Mouse (Mus musculus): Measurements from ENCODE around the gene Gm42674.

Gene Gm42674

GRCm38 (mm10) chr3:90601486-90602110, at the start of gene Gm42674:
Gene Gm42674 (plus strand): TSS chr3:90601904.
- DNase-seq (ENCODE audit: low spot score) = no peak

DNA sequence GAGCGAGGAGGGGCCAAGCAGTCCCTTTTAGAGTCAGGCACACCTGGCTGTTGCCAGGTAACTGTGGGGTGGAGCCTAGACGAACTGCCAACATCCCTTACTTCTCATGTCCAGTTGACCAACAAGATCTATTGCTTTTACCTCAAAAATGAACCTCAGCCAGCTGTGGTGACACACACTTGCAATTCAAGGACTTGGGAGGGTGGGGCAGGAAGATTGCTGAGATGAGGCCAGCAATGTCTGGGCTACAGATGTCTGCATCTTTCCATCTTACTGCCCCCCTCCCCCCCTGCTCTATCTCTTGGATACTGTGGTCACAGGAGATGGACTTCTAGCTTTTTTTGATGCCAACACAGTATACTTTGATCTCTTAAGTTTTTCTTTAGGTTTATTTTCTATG, 49.5 kb upstream of the Gm42674 start:
- no peak for DNase-seq (ENCODE audit: low spot score)

- DNase-seq (ENCODE audit: low spot score) = no peak
These were observed 45.8 kb upstream of the Gm42674 start for GRCm38 (mm10) chr3:90555954-90556353.

GRCm38 (mm10) chr3:90560008-90560628, 41.6 kb upstream of the Gm42674 start, which contains the start of gene S100a3:
Gene S100a3 (plus strand): TSS chr3:90560578.
- DNase-seq (ENCODE audit: low spot score) = no peak

GRCm38 (mm10) chr3:90574691-90575090, 27.0 kb upstream of the Gm42674 start:
- no peak for DNase-seq (ENCODE audit: low spot score)

DNA sequence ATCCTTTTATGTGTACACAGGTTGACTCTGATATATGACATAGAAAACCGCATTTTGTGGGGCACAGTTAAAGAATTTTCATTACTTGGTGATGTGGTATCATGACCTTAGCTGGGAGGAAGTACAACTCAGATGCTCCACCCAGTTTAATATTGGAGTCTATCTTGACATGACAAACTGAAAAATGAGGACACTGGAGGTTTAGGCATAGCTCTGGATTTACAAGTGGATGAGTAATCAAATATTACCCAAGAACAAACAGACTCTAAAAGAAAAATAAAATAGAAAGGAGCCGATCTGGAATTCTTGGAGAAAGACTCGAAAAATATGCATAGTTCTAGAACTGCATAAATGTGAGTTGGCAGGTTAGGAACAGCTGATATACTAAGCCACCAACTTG, 26.4 kb upstream of the Gm42674 start:
- no peak for DNase-seq (ENCODE audit: low spot score)

DNA sequence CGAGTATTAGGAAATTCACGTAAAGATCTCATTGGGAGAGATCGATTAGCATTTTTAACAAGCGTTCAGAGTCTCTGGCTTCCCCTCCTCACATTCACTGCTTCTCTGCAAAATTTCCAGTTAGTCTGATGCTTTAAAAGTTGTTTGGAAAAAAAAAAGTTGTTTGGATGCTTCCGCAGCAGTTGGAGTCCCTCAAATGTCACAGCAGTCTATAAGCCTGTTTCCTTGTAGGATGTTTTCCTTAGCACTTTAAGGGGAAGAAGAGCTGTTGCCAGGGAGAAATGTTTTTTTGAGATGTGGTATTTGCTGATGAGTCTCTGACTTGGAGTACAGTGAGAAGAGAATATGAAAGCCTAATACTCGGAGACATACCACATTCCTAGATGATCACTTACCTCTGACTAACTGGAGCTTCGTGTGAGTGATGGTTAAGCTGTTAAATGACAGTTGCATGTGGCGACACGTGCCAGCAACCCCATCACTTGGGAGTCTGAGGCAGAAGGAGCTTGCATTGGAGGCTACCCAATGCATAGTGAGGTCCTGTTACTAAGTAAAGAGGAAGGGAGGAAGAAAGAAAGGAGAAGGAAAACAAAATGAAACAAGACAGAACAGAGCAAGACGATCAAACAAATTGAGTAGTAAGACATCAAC, 25.2 kb upstream of the Gm42674 start:
- no peak for DNase-seq (ENCODE audit: low spot score)

GRCm38 (mm10) chr3:90579433-90579832, 22.3 kb upstream of the Gm42674 start:
- DNase-seq (ENCODE audit: low spot score) = no peak

GRCm38 (mm10) chr3:90581141-90581540, 20.6 kb upstream of the Gm42674 start:
- DNase-seq (ENCODE audit: low spot score) = no peak

- no peak for DNase-seq (ENCODE audit: low spot score)
These were observed 19.5 kb upstream of the Gm42674 start for GRCm38 (mm10) chr3:90582156-90582555.

DNA sequence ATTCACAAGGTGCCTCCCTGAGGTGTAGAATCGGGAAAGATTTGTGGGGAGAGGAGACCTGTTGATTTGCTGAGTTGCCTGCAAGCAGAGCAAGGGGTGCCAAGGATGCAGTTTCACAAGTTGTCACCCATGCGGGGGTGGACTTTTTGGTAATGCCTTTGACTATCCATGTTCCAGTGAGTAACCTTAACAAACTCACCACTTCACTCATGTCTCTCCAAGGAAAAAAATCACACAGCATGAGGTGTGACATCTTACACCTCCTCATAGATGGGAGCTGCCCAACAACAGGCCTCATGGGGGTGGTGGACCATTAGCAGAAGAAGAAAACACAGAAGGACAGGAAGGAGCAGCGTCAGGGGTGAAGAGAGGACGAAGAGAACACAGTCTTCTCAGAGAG, 19.1 kb upstream of the Gm42674 start:
- DNase-seq (ENCODE audit: low spot score) = no peak

GRCm38 (mm10) chr3:90583893-90584292, 17.8 kb upstream of the Gm42674 start:
- DNase-seq (ENCODE audit: low spot score) = no peak

DNA sequence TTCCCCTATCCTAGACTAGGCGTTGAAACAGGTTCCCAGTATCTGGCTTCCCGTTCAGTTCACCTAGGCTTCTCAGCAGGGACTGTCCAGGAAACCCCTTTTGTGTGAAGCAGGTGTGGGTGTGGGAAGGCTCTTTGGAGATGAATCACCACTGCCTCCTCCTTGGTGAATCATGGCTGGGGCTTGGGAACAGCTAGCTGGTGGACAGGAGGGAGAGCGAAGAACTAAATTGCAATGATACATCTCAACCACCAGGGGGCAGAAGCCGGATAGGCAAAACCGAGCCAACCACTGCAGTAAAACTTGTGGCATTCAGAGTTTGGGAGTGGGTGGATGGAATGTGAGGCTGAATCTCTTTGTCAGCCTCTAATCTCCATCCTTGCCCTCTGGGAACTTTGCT, 16.1 kb upstream of the Gm42674 start:
- DNase-seq (ENCODE audit: low spot score) = peak; percentile 61

DNA sequence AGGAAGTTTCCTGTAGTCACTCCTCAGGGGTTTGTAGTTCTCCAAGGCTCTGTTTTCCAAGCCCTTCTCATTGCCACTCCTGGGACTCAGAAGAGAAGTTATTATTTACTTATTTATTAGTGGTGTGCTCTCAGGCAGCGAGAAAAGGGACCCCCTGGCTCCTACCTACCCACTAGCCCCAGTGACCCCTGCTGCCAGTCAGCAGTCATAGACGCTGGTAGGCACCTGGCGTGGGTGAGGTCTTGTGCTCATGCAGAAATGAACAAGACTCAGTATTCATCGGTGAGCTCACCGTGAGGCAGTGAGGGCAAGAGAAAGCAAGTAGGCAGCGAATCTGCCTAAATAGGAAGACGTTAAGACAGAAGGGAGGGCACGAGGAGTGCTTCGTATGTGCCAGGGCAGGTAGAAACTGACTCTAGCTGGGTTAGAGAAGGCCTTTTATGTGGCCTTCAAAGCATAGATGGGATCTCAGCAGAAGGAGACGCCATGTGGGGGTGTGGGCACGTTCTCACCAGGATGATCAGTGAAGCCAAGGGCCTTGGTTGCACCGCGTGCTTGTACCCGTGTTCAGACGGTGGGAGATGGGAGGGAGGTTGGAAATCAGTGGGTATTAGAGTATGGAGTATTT, 15.6 kb upstream of the Gm42674 start:
- DNase-seq (ENCODE audit: low spot score) = no peak

DNA sequence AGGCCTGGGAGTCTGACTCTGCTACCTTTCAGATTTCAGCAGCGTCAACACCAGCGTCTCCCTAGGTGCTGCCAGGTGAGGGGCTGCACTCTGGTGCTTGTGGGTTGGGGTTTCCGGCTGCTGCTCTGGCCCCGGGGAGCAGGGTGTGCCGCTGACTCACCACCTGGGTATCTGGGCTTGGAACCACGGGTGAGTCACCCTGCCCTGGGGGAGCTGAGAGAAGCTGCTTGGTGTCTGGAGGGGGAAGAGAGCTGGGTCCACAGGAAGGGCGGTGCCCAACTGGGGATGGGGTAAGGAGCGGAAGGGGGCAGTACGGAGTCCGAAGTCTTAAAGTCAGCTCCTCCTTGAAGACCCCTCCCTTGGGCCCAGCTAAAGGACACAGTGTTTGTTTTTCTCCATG, 14.8 kb upstream of the Gm42674 start:
- no peak for DNase-seq (ENCODE audit: low spot score)

DNA sequence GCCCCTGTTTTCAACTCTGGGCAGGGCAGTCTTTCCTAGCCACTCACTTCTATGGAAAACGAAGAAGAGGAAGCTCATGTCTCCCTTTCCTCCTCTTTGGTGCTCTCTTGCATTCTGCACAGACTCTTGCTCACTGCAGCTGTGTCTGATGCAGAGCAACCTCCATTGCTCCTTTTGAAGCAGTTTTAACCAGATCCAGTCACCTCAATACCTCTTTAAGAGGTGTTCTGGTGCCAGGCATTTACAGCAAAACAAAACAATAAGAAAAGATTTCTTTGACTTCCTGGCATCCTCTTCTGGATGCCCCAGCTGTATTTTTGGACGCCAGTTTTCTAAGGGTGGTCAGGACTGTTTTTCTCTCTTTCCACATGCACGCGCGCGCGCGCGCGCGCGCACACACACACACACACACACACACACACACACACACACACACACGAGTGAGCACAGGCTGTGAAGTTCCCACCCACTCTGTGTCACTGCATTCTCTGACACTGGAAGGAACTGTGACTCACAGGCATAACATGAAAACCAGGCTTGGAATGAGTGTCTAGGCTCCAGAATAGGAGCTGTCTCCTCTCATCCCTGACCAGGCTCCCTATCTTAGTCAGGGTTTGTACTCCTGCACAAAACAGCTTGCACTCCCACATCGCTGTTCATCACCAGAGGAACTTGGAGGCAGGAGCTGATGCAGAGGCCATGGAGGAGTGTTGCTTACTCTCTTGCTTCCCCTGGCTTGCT, 14.2 kb upstream of the Gm42674 start:
- no peak for DNase-seq (ENCODE audit: low spot score)

GRCm38 (mm10) chr3:90589390-90589789, 12.3 kb upstream of the Gm42674 start:
- no peak for DNase-seq (ENCODE audit: low spot score)

DNA sequence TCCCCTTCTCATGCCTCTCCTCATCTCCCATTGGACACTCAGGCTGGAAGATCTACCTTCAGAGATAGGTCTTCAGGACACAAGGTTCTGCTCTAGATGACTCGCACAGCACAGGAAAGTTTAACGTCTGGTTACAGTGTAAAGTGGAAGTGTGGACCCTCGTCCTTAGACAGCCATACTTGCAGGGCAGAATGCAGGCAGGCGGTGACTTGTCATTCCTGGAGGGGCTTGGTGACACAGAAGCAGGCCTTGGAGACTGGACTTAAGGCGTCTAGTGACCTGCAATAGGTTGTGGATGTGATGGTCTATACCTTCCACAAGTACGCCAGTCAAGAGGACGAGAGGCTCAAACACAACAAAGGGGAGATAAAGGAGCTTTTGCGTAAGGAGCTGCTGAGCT, 11.8 kb upstream of the Gm42674 start, which contains the start of gene S100a2:
S100a2 (plus strand) TSS at position 301 of the 400 bp plus-strand sequence.
- DNase-seq (ENCODE audit: low spot score) = no peak

DNA sequence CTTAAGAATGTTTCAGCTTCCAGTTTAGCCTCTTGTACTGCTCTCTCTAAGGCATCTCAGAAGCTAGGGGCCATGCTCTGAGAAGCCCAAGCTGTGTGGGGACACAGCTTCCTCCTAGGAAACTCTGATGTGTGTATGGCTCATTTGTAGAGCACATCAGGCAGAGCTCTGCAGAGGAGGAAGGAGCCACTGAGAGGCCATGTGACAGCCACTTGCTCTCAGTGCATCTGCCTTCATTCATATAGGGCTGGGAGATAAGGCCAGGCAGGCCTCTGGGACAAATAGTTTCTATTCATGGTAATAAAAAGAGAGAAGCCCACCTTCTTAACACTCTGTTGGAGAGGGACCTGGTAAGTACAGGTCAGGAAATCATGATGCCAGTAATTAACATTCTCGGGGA, 7.2 kb upstream of the Gm42674 start:
- no peak for DNase-seq (ENCODE audit: low spot score)

DNA sequence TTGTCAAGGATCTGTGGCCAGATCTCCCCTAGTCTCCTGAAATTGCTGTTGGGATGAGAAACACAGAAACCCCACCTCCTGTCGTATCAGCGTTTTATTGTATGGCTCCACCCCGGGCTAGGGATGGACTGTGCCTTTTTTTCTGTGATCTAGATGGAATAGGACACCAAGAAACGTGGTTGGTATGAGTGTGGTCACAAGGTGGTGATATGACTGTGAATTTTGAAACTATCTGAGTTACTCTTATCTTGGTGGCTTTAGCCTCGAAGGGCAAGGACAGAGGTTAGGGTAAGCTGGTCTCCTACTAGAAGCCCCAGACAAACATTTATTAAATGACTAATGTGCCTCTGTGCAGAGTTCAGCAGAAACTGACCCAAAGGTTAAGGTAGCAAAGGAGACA, 6.1 kb upstream of the Gm42674 start:
- no peak for DNase-seq (ENCODE audit: low spot score)

DNA sequence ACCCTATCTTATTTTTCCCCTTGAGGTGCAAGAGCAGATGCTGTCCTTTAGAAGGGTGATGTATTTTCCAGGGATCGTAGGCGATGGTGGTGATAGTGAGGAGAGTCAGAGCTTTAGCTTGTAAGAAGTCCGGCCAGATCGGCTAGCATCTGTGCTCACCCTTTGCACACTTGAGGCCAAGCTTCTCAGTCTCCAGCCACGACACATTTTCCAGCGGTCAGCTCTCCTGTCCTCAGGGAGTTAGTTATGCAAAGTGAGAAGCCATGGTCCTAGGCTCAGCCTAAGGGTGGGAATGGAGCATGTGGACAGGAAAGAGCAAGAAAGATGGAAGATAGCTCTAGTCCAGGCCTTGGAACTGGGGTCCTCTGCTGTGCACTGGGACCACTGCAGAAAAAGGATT, 4.9 kb upstream of the Gm42674 start:
- no peak for DNase-seq (ENCODE audit: low spot score)

DNA sequence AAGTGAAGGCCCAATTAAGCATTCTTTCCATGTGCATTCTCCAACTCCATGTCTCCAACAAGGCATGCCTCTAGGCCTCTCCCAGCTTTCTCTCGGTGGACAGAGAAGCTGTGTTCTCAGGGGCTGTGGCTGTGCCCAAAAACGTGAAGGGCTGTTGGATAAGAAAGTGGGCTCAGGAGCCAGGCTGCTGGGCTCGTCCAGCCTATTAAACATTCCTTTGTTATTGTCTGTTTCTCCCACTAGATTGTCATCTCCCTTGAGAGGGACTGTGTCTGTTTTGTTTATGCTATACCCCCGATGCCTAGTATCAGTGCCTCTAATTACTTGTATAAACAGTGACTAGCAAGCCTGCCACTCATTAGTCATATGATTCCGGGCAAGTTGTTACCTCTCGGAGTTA, 4.0 kb upstream of the Gm42674 start:
- no peak for DNase-seq (ENCODE audit: low spot score)
